28 mouse cellular contexts compared by ENCODE assay signal in genomic region chr10:67561185-67561584, GRCm38 (mm10). TPM values are rescaled to one million over a fixed set of nuclear protein-coding genes. Genes with fewer than 3 reads are reported as not detected.
"Had no signal": no experiment of that assay in that cellular context is flagged by ENCODE, and none has a peak within 500 bp of the region (broad histone marks: within the 10 kb centered on the region; RNA-seq: fewer than 3 reads in every experiment).

No protein-coding gene starts in this region.

- H3K36me3 ChIP-seq: embryonic facial prominence, embryonic 10.5 days; embryonic facial prominence, embryonic 12.5 days; embryonic facial prominence, embryonic 13.5 days; embryonic facial prominence, embryonic 15.5 days; forebrain, embryonic 10.5 days; forebrain, embryonic 12.5 days; forebrain, embryonic 15.5 days; heart, embryonic 10.5 days had no signal

- H3K27me3 ChIP-seq: embryonic facial prominence, embryonic 12.5 days; embryonic facial prominence, embryonic 13.5 days; embryonic facial prominence, embryonic 15.5 days had no signal

- H3K9ac ChIP-seq: embryonic facial prominence, embryonic 12.5 days; embryonic facial prominence, embryonic 13.5 days; embryonic facial prominence, embryonic 15.5 days; forebrain, embryonic 12.5 days; forebrain, embryonic 13.5 days; forebrain, embryonic 15.5 days; forebrain, postnatal 0 days had no signal

- H3K4me1 ChIP-seq: embryonic facial prominence, embryonic 12.5 days; embryonic facial prominence, embryonic 15.5 days; heart, embryonic 10.5 days had no signal

- H3K9me3 ChIP-seq: embryonic facial prominence, embryonic 10.5 days; embryonic facial prominence, embryonic 12.5 days; embryonic facial prominence, embryonic 13.5 days; embryonic facial prominence, embryonic 15.5 days; forebrain, embryonic 15.5 days had no signal

- DNase-seq: cerebellum, adult 9-10 months; cerebellum, adult 9-11 months; cerebellum, postnatal 10 days; cerebellum, postnatal 14 days; cerebellum, postnatal 25 days; cerebellum, postnatal 36 days; embryo, embryonic 11 days; forebrain, postnatal 0 days; gastrocnemius, adult 2 months; gastrocnemius, postnatal 10 days; gastrocnemius, postnatal 14 days; gastrocnemius, postnatal 25 days; gastrocnemius, postnatal 36 days; heart, adult 18-20 months; heart, adult 2 months had no signal

- ATAC-seq: forebrain, embryonic 13.5 days; forebrain, embryonic 14.5 days; forebrain, embryonic 15.5 days; forebrain, embryonic 16.5 days; forebrain, postnatal 0 days had no signal

- H3K4me3 ChIP-seq: embryonic facial prominence, embryonic 10.5 days; embryonic facial prominence, embryonic 12.5 days; embryonic facial prominence, embryonic 13.5 days; embryonic facial prominence, embryonic 15.5 days; erythroblast, embryonic 14.5 days; forebrain, embryonic 10.5 days; forebrain, embryonic 12.5 days; forebrain, embryonic 13.5 days; forebrain, embryonic 15.5 days; gastrocnemius, adult 2 months; heart, adult 2 months; heart, embryonic 10.5 days had no signal

- H3K27ac ChIP-seq: embryonic facial prominence, embryonic 10.5 days; embryonic facial prominence, embryonic 12.5 days; embryonic facial prominence, embryonic 13.5 days; embryonic facial prominence, embryonic 15.5 days; forebrain, embryonic 10.5 days; forebrain, embryonic 12.5 days; forebrain, embryonic 13.5 days; forebrain, embryonic 15.5 days; gastrocnemius, adult 2 months; heart, adult 2 months; heart, embryonic 10.5 days had no signal

- H3K4me2 ChIP-seq: embryonic facial prominence, embryonic 12.5 days; embryonic facial prominence, embryonic 13.5 days; embryonic facial prominence, embryonic 15.5 days; forebrain, embryonic 13.5 days; forebrain, embryonic 15.5 days had no signal

RNA-seq across cellular contexts. Expression of gene Egr2, which starts 25.9 kb away (rescaled TPM):
- polyA plus RNA-seq: erythroblast, embryonic 14.5 days; forebrain, embryonic 10.5 days; forebrain, embryonic 11.5 days had no signal
